9 mouse cellular contexts compared by ENCODE assay signal in genomic region chr16:18581623-18582205, GRCm38 (mm10). TPM values are rescaled to one million over a fixed set of nuclear protein-coding genes. Genes with fewer than 3 reads are reported as not detected.
DNase-seq lines count a peak whose midpoint lies in the region; ATAC-seq and TF ChIP-seq lines count a peak whose summit lies in the region.
"Had no signal": no experiment of that assay in that cellular context is flagged by ENCODE, and none has a peak within 500 bp of the region (broad histone marks: within the 10 kb centered on the region; RNA-seq: fewer than 3 reads in every experiment).

No protein-coding gene starts in this region.

- peak; percentile 36 for ATAC-seq in granulocyte monocyte progenitor cell, adult 5-6 weeks (replicated peaks; ENCODE audit: poor library complexity, severe bottlenecking)
- ATAC-seq in limb, embryonic 13.5 days (ENCODE audit: low FRiP score, low read depth): no peak
- peak; percentile 47; the same call in 1 of the 2 replicates for ATAC-seq in neural tube, embryonic 14.5 days (ENCODE audit: low read depth)

- WGBS in limb, embryonic 13.5 days: 2% methylated on average over 65 of the region's 66 CpGs
- under 1% methylated on average over 66 of the region's 66 CpGs for WGBS in neural tube, embryonic 14.5 days

- intact Hi-C loops in gastrocnemius, adult 2 months (cut with DNase I): no loop called here

- DNase-seq in gastrocnemius, adult 2 months: peak; percentile 37
- no peak for DNase-seq in gastrocnemius, postnatal 25 days
- DNase-seq in R1 (ENCODE audit: low read depth, low spot score): peak; percentile 48
- DNase-seq in spleen, postnatal 4 days (ENCODE audit: low spot score in 2 of 2): no peak
- DNase-seq in spleen, adult 18-20 months: no peak

- H3K4me2 ChIP-seq in limb, embryonic 13.5 days (replicated peaks): peak overlapping the region; percentile 63
- peak overlapping the region; percentile 49 for H3K4me2 ChIP-seq in neural tube, embryonic 14.5 days (ENCODE audit: low read depth, low read length)

- H3K4me1 ChIP-seq in limb, embryonic 13.5 days: peaks cover 42% of the 10 kb centered on the region
- H3K4me1 ChIP-seq in neural tube, embryonic 14.5 days (ENCODE audit: control insufficient read depth, insufficient read depth, low read length): peaks cover 9% of the 10 kb centered on the region

- no peak overlapping the region for H3K27ac ChIP-seq in gastrocnemius, adult 2 months
- H3K27ac ChIP-seq in limb, embryonic 13.5 days: no peak overlapping the region
- no peak overlapping the region for H3K27ac ChIP-seq in neural tube, embryonic 14.5 days (ENCODE audit: low read depth, low read length)

- H3K9me3 ChIP-seq in limb, embryonic 13.5 days: 0 out of 2 replicates have a peak, but pooled peaks cover 3% of the 10 kb centered on the region
- H3K9me3 ChIP-seq in neural tube, embryonic 14.5 days (ENCODE audit: control insufficient read depth, low read length): no peaks in the 10 kb centered on the region

- H3K27me3 ChIP-seq in limb, embryonic 13.5 days: peaks cover 93% of the 10 kb centered on the region
- peaks cover 77% of the 10 kb centered on the region for H3K27me3 ChIP-seq in neural tube, embryonic 14.5 days (ENCODE audit: control insufficient read depth, insufficient read depth, low read length)

- no peaks in the 10 kb centered on the region for H3K36me3 ChIP-seq in limb, embryonic 13.5 days
- no peaks in the 10 kb centered on the region for H3K36me3 ChIP-seq in neural tube, embryonic 14.5 days (ENCODE audit: control insufficient read depth, insufficient read depth, low read length)

- no peak for TF ChIP-seq CTCF in gastrocnemius, adult 2 months (IDR thresholded peaks at IDR 0.05)

- H3K4me3 ChIP-seq in gastrocnemius, adult 2 months: peak overlapping the region; percentile 69
- H3K4me3 ChIP-seq in limb, embryonic 13.5 days: peak overlapping the region; percentile 41
- H3K4me3 ChIP-seq in neural tube, embryonic 14.5 days (ENCODE audit: low read depth, low read length): peak overlapping the region; percentile 34
- H3K4me3 ChIP-seq: myocyte had no signal

- H3K9ac ChIP-seq in limb, embryonic 13.5 days: peak overlapping the region; percentile 45
- no peak overlapping the region; the same call in 1 of the 2 replicates for H3K9ac ChIP-seq in neural tube, embryonic 14.5 days (replicated peaks; ENCODE audit: low read depth, low read length)

RNA-seq across cellular contexts. Expression of gene Tbx1, which starts 8.8 kb away (rescaled TPM):
- 1 to 10 TPM; 1.2 to 4.7 TPM for total RNA-seq in gastrocnemius, adult 2 months (2021)
- total RNA-seq in gastrocnemius, postnatal 25 days (2021): 10 to 100 TPM in 1 of 2 experiments, 1 to 10 TPM in 1; 5.3 to 42.0 TPM
- not detected in 2 replicates for total RNA-seq in granulocyte monocyte progenitor cell, adult 5-6 weeks (2014; fragmentation: Nextera tagmentation)
- not detected in 2 replicates for total RNA-seq in granulocyte monocyte progenitor cell, adult 5-6 weeks (2017)
- 5.5 and 6.0 TPM in 2 replicates for polyA plus RNA-seq in limb, embryonic 13.5 days (2015; fragmentation: Nextera tagmentation; extraction: Ambion mirVana)
- polyA plus RNA-seq in neural tube, embryonic 14.5 days (2014; fragmentation: Nextera tagmentation; extraction: Ambion mirVana): 0.64 and 1.5 TPM in 2 replicates

RNA-seq across cellular contexts. Expression of gene Gp1bb, which starts 40.5 kb away (rescaled TPM):
- total RNA-seq in gastrocnemius, adult 2 months (2021): not detected
- under 1 TPM in 1 of 2 experiments, not detected in 1; 0.28 TPM for total RNA-seq in gastrocnemius, postnatal 25 days (2021)
- total RNA-seq in granulocyte monocyte progenitor cell, adult 5-6 weeks (2014; fragmentation: Nextera tagmentation): not detected in 2 replicates
- total RNA-seq in granulocyte monocyte progenitor cell, adult 5-6 weeks (2017): not detected in 2 replicates
- 2.6 and 3.6 TPM in 2 replicates for polyA plus RNA-seq in limb, embryonic 13.5 days (2015; fragmentation: Nextera tagmentation; extraction: Ambion mirVana)
- polyA plus RNA-seq in neural tube, embryonic 14.5 days (2014; fragmentation: Nextera tagmentation; extraction: Ambion mirVana): 11.5 and 14.1 TPM in 2 replicates

RNA-seq across cellular contexts. Expression of gene Gm49601, which starts 44.5 kb away (rescaled TPM):
- total RNA-seq in gastrocnemius, adult 2 months (2021): 1 to 10 TPM in 1 of 2 experiments, under 1 TPM in 1; 0.61 to 1.1 TPM
- total RNA-seq in gastrocnemius, postnatal 25 days (2021): 1 to 10 TPM; 1.3 to 2.4 TPM
- total RNA-seq in granulocyte monocyte progenitor cell, adult 5-6 weeks (2014; fragmentation: Nextera tagmentation): 1.9 TPM in 1 of 2 replicates, not detected in the other
- not detected in 2 replicates for total RNA-seq in granulocyte monocyte progenitor cell, adult 5-6 weeks (2017)
- polyA plus RNA-seq in limb, embryonic 13.5 days (2015; fragmentation: Nextera tagmentation; extraction: Ambion mirVana): 5.9 and 6.0 TPM in 2 replicates
- 8.3 and 10.7 TPM in 2 replicates for polyA plus RNA-seq in neural tube, embryonic 14.5 days (2014; fragmentation: Nextera tagmentation; extraction: Ambion mirVana)

RNA-seq across cellular contexts. Expression of gene Sept5, which starts 48.0 kb away (rescaled TPM):
- 1 to 10 TPM; 3.1 to 6.1 TPM for total RNA-seq in gastrocnemius, adult 2 months (2021)
- 1 to 10 TPM; 5.5 to 5.8 TPM for total RNA-seq in gastrocnemius, postnatal 25 days (2021)
- total RNA-seq in granulocyte monocyte progenitor cell, adult 5-6 weeks (2014; fragmentation: Nextera tagmentation): not detected in 2 replicates
- total RNA-seq in granulocyte monocyte progenitor cell, adult 5-6 weeks (2017): 1.8 and 2.6 TPM in 2 replicates
- 37.0 and 41.7 TPM in 2 replicates for polyA plus RNA-seq in limb, embryonic 13.5 days (2015; fragmentation: Nextera tagmentation; extraction: Ambion mirVana)
- polyA plus RNA-seq in neural tube, embryonic 14.5 days (2014; fragmentation: Nextera tagmentation; extraction: Ambion mirVana): 179 and 183 TPM in 2 replicates

Comparison
In these comparisons a context has a peak if more than half of its experiments do, and no peak if none do; other contexts are left out.
1. DNase-seq: peak in gastrocnemius, adult 2 months (single experiment) and R1 (single experiment); none in gastrocnemius, postnatal 25 days (single experiment), spleen, postnatal 4 days (0 of 2) and spleen, adult 18-20 months (0 of 2).
2. Peak in every context shown above with its lines, with median percentiles within 50 percentile points of each other: H3K4me3 ChIP-seq.